Mouse (Mus musculus) adipocyte (in vitro differentiated cells): ENCODE results near the gene Sectm1b.
"Not testable (repeated sequence)": the region's sequence is repeated elsewhere in the genome, so short reads cannot be mapped to it uniquely, and the experiment has no call there.

Experiments used
- DNase-seq: peaks from one replicate; pipeline ENCODE4 v3.0.0-alpha.2; 2016; ENCODE audit warnings: low spot score

Gene Sectm1b

GRCm38 (mm10) chr11:121063379-121063778 is at the start of gene Sectm1b:
TSS of gene Sectm1b (minus strand) at chr11:121063569.
- no peak for DNase-seq

- DNase-seq: peak; percentile 87
Observed at GRCm38 (mm10) chr11:121112091-121112775, 48.9 kb upstream of the Sectm1b start.

- peak; percentile 43 for DNase-seq
Observed at GRCm38 (mm10) chr11:121111601-121112000, 48.2 kb upstream of the Sectm1b start.

GRCm38 (mm10) chr11:121111051-121111450 is 47.7 kb upstream of the Sectm1b start:
- DNase-seq: no peak

GRCm38 (mm10) chr11:121109986-121110385 is 46.6 kb upstream of the Sectm1b start:
- peak; percentile 62 for DNase-seq

- no peak for DNase-seq
Observed at GRCm38 (mm10) chr11:121108061-121108460, 44.7 kb upstream of the Sectm1b start.

- DNase-seq: not testable (repeated sequence)
Observed at GRCm38 (mm10) chr11:121107242-121107641, 43.9 kb upstream of the Sectm1b start.

- DNase-seq: no peak
Observed at GRCm38 (mm10) chr11:121101124-121101805, 37.9 kb upstream of the Sectm1b start.

- DNase-seq: no peak
Observed at GRCm38 (mm10) chr11:121100692-121101091, 37.3 kb upstream of the Sectm1b start.

GRCm38 (mm10) chr11:121099762-121100161 is 36.4 kb upstream of the Sectm1b start:
- DNase-seq: no peak

- peak; percentile 28 for DNase-seq
Observed at GRCm38 (mm10) chr11:121092606-121093585, 29.5 kb upstream of the Sectm1b start.

- no peak for DNase-seq
Observed at GRCm38 (mm10) chr11:121090943-121091342, 27.6 kb upstream of the Sectm1b start.

GRCm38 (mm10) chr11:121089756-121090546 is 26.6 kb upstream of the Sectm1b start:
- DNase-seq: no peak

- no peak for DNase-seq
Observed at GRCm38 (mm10) chr11:121088997-121089396, 25.6 kb upstream of the Sectm1b start.

- no peak for DNase-seq
Observed at GRCm38 (mm10) chr11:121086296-121086695, 22.9 kb upstream of the Sectm1b start.

GRCm38 (mm10) chr11:121085181-121085580 is 21.8 kb upstream of the Sectm1b start:
- DNase-seq: no peak

GRCm38 (mm10) chr11:121082857-121083500 is 19.6 kb upstream of the Sectm1b start:
- DNase-seq: peak; percentile 32

- DNase-seq: no peak
Observed at GRCm38 (mm10) chr11:121082250-121082649, 18.9 kb upstream of the Sectm1b start.

GRCm38 (mm10) chr11:121081120-121081519 is 17.8 kb upstream of the Sectm1b start, which contains the start of gene Sectm1a:
TSS of gene Sectm1a (minus strand) at chr11:121081220.
- DNase-seq: no peak

- no peak for DNase-seq
Observed at GRCm38 (mm10) chr11:121080330-121080729, 17.0 kb upstream of the Sectm1b start.

GRCm38 (mm10) chr11:121075655-121076054 is 12.3 kb upstream of the Sectm1b start:
- no peak for DNase-seq
